Mouse (Mus musculus): Measurements from ENCODE around the gene Mpp6.

Gene Mpp6

DNA sequence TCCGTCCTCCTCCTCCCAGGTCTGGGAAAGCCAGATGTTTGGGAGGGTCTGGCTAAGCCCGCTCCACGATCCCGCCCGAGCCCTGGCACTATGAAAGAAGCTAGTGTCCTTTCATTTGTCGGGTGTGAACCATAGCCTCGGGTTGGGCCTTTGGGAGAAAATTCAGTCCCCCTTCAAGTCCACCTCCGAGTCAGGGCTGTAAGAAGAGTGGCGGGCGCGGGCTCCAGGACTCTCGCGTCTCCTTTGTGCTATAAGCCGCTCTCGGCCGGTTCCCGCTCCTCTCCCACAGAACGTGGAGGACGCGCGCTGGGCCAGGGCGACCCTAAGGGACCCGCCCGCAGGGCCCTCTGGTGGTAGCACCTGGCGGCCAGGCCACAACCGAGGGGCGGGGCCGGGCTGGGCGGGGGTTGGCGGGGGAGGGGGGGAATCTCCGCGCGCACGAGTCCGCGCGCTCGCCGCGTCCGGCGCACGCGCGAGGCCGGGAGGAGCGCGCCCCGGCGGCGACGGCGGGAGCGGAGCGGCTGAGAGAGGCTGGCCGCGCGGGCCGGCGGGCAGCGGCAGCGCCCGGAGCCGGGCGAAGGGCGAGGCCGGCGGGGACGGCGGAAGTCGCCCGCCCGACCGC lies at the start of gene Mpp6:
TSS of gene Mpp6 (plus strand) at position 485 of the 622 bp plus-strand sequence.
- peak; percentile 86 to 93 for DNase-seq

DNA sequence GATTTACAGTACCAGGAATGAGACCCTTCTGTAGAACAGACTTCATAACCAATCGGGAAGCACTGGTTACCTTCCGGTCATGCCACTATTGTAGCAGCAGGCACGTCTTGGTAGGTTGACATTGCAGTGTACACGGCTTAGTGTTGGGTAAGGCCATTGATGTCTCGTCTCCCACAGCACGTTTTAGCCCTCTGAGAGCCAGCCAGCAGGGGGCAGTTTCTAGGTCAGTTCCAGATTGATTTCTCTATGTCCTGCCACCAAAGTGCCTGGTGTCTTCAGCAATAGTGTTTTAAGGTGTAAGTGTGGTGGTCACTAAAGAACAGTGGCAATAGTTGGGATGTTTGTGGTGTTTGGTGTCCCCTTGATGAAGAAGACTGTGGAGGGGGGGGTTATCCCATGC lies 43.9 kb upstream of the Mpp6 start:
- DNase-seq, result no peak

DNA sequence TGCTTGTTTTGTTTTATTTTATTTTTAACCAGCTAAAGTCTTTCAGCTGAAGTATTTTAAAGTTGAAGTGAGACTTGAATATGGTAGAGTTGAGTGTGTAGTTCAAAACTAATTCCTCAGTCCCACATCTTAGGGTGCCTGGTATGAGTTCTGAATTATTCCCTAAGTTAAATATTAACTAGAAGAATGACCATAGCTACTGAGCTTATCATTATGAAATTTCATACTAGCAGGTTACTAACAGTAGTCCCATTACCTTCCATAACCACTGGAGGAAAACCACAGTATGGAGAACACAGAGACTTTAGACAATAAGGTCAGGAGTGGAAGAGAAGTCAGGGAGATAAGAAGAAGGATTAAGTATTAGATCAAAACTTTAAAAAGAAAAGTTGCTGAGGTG lies 41.6 kb upstream of the Mpp6 start:
- no peak for DNase-seq

DNA sequence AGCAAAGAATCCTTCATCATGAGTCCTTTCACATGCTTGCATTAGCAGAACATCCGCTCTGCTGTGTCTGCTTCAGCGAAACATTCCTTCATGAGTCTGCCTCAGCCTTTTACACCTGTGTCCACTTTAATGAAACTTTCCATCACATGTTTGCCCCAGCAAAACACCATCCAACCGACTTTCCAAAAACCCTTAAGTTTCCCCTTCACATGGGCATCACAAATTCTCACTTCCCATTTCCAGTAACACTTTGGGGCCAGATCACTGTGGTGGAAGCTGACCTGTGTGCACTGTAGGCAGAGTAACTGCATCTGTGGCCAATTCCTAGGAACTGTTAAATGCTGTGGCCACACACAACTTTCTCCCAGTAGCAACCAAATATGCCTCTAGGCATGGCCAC lies 34.8 kb upstream of the Mpp6 start:
- DNase-seq, result no peak

DNA sequence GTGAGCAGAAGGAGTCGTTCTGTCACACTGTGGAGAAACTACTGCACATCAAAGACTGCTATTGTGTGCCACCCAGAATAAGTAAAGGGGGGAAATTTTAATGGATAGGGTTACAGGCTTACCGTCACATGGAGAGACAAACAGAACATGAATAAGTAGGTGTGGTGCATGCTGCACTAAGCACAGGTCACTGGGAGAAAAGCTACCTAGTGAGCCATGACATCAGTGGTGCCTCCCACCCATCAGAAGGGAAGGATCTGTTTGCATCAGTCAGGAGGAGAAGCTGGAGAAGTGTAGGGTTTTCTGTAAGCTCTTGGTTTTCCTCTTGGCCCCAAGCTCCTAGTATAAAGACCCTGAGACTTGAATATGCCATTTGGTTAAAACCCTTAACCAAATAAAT lies 33.6 kb upstream of the Mpp6 start:
- no peak for DNase-seq

- DNase-seq, result peak; percentile 24 to 50
Observed at GRCm38 (mm10) chr6:50080431-50080830, 29.6 kb upstream of the Mpp6 start.

GRCm38 (mm10) chr6:50085206-50085605 lies 24.8 kb upstream of the Mpp6 start:
- no peak for DNase-seq

GRCm38 (mm10) chr6:50089333-50089732 lies 20.7 kb upstream of the Mpp6 start:
- no peak for DNase-seq

GRCm38 (mm10) chr6:50090221-50090620 lies 19.8 kb upstream of the Mpp6 start:
- peak; percentile 38 to 48 for DNase-seq

DNA sequence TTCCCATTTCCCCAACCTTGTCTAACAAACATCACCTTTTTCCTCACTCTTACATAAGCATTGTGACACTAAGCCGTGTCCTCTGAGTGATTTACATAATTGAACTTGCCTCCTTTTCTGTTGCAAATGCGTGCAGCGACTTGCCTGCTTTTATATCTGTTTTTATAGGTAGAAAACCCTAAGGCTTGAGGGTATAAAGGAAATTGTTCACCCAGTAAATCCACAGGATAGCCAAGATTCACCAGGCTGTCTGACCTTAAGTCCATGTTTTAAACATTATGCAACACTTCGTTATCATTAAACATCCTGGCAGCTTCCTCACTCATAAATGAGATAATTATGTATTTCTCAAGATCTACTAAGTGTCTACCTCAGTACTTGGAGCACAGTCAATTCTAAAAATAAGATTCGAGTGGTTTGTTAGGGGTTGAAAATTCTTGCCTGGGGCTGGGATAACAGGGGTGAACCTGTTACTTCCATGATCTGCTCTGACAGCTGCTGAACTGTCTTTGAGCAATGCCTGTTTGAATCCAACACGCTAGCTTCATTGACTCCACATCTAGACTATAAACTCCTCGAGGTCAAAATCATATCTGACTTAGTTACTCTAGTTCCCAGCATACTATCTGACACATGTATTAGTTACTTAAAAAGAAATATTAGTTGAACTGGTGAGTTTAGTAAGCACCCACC lies 18.4 kb upstream of the Mpp6 start:
- no peak for DNase-seq

DNA sequence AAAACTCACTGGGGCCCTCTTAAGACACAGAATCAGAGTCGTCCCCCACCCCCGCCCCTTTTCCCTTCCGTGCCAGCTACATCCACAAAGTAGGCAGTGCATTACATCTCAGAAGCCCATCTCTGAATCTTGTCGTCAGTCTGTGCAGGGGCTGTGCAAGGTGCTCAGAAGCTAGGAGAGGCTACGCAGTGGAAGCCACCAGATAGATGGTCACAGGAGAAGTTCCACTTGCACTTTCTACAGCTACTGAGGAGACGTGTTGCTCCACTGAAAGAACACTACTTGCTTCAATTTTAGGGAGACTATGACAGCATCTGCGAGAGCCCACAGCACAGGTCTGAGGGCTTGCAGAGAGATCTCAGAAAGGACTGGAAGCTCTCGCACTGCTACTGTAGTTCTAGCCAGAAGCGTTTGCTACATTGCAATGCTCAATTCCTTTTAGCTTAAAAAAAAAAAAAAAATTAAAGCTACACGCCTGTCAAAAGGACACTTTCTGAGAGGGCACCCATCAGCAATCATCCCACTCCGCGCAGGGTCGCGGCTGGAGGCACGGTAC lies 762 bp upstream of the Mpp6 start:
- no peak for DNase-seq

- peak in 1 of 2 experiments; percentile 20 for DNase-seq
Observed at GRCm38 (mm10) chr6:50110379-50110941, 419 bp downstream of the Mpp6 start.

- no peak for DNase-seq
Observed at GRCm38 (mm10) chr6:50111111-50111655, 1.1 kb downstream of the Mpp6 start.

GRCm38 (mm10) chr6:50112775-50113174 lies 2.7 kb downstream of the Mpp6 start:
- peak; percentile 97 to 100 for DNase-seq

DNA sequence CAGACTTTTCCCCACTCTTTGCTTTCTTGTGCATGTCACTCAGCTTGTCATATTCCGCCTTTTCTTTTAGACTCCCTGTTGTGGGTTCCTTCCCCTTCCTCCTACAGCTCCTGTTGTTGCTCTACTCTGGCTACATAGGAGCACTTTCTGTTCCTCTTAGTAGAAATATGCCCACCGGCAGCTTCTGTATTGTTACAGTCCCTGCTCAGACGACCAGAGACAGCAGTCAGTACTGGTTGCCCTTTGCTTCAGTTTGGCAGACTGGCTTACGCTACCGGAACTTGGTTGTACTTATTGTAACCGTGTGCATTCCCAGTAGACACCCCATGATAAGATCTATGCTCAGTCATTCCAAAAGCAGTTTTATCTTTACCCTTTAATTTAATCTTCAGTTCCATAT lies 4.2 kb downstream of the Mpp6 start:
- no peak for DNase-seq

- DNase-seq, result no peak
Observed at GRCm38 (mm10) chr6:50120931-50121330, 10.9 kb downstream of the Mpp6 start.

- no peak for DNase-seq
Observed at GRCm38 (mm10) chr6:50122835-50123234, 12.8 kb downstream of the Mpp6 start.

- DNase-seq, result no peak
Observed at GRCm38 (mm10) chr6:50124197-50124596, 14.2 kb downstream of the Mpp6 start.

DNA sequence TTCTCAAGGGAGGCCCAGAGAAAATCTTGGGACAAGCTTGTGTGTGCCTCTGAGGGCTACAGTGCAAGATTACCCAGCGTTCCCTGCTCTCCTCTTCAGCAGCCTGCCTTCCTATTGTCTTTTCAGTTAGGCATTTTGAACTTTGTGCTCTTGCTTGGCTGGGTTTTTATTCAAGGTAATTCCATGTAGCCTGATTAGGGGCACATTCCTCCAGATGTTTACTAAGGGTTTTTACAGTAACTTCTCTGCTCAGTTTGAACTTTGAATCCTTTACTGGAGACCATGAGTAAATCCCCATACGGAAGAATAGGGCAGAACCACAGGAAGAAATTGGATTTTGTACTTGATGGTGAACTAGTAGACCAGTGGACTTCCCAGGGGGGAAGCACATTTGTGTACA lies 16.3 kb downstream of the Mpp6 start:
- peak in 1 of 2 experiments; percentile 18 for DNase-seq

- DNase-seq, result no peak
Observed at GRCm38 (mm10) chr6:50127536-50127935, 17.5 kb downstream of the Mpp6 start.

- peak; percentile 61 to 71 for DNase-seq
Observed at GRCm38 (mm10) chr6:50137651-50138050, 27.6 kb downstream of the Mpp6 start.

GRCm38 (mm10) chr6:50139526-50139925 lies 29.5 kb downstream of the Mpp6 start:
- DNase-seq, result no peak

DNA sequence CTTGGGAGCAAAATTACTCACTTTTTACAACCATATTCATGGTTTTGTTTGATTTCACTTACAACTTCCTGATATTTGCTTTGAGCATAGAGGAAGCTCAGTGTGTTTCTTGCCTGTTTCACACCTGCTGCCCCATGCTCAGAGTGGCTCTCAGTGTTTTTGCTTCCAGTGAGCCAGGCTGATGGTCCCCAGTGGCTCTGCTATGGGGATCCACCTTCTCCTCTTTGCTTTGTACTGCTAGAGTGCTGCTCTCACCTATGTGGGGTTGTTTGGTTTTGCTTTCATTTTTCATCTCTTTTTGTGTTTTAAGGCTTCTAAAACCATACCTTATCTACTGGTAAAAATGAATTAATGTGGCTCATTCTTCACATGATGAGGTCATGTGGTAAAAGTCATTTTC lies 36.1 kb downstream of the Mpp6 start:
- DNase-seq, result no peak

DNA sequence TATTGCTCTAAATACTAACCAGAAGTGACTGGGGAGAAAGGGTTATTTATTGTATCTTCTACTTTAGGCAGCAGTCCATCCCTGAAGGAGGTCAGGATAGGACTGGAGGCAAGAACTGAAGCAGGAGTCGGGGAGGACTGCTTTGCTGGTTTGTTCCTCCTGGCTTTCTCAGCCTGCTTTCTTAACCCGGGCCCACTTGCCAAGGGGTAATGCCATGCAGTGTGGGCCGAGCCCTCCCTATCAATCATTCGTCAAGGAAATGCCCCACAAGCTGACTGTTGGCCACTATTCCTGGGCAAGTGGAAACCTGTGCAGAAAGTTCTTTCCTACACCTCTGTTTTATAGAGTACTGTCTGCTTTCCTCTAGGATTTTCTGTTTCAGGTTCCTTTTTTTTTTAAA lies 39.3 kb downstream of the Mpp6 start:
- DNase-seq, result peak; percentile 11 to 46

Data from kidney, postnatal 25 days (tissue).